Mouse (Mus musculus) hematopoietic stem cell, adult 5-6 weeks (primary cell): ENCODE data around the gene E4f1. TPM values are rescaled to one million over a fixed set of nuclear protein-coding genes. Genes with fewer than 3 reads are reported as not detected.
"Not testable (repeated sequence)": the region's sequence is repeated elsewhere in the genome, so short reads cannot be mapped to it uniquely, and the experiment has no call there.

Experiments
- ATAC-seq, 2 experiments: fragments of 125-278 bp in 1 of 2; replicated peaks in 1 of 2; 2 replicates each; pipeline ENCODE4 v1.8.0; 2016 to 2017; ENCODE audit warnings: inconsistent platforms in 2 of 2, mild to moderate bottlenecking in 2 of 2, moderate number of reproducible peaks in 2 of 2, low read depth in 1 of 2, moderate TSS enrichment in 1 of 2; ENCODE audit not compliant: low FRiP score in 2 of 2, poor library complexity in 2 of 2, severe bottlenecking in 2 of 2, insufficient read depth in 1 of 2, low TSS enrichment in 1 of 2
- total RNA-seq: library from RNA; stranded (forward); fragments of 172-1452, 232-1000 nt; gene quantifications from 2 replicates; pipeline ENCODE4 v1.2.3, GENCODE M21; 2017

Gene E4f1
- total RNA-seq, 1 experiment from 2014 or later = 22.6 TPM

DNA sequence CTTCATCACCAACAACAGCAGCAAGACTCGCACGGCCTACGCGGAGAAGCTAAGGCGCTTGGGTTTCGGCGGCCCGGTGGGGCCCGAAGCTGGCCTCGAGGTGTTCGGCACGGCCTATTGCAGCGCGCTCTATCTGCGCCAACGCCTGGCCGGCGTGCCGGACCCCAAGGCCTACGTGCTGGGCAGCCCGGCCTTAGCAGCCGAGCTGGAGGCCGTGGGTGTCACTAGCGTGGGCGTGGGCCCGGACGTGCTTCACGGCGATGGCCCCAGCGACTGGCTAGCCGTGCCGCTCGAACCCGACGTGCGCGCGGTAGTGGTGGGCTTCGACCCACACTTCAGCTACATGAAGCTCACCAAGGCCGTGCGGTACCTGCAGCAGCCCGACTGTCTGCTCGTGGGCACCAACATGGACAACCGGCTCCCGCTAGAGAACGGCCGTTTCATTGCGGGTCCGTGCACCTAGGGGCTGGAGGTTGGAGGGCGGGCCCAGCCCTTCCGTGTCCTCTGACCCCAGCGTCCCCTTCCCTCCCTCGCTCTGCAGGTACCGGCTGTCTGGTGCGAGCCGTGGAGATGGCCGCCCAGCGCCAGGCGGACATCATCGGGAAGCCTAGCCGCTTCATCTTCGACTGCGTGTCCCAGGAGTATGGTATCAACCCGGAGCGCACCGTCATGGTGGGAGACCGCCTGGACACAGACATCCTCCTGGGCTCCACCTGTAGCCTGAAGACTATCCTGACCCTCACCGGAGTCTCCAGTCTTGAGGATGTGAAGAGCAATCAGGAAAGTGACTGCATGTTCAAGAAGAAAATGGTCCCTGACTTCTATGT is 801 bp upstream of the E4f1 start:
- ATAC-seq = no peak

GRCm38 (mm10) chr17:24469336-24469909 is 690 bp downstream of the E4f1 start:
- no peak for ATAC-seq

DNA sequence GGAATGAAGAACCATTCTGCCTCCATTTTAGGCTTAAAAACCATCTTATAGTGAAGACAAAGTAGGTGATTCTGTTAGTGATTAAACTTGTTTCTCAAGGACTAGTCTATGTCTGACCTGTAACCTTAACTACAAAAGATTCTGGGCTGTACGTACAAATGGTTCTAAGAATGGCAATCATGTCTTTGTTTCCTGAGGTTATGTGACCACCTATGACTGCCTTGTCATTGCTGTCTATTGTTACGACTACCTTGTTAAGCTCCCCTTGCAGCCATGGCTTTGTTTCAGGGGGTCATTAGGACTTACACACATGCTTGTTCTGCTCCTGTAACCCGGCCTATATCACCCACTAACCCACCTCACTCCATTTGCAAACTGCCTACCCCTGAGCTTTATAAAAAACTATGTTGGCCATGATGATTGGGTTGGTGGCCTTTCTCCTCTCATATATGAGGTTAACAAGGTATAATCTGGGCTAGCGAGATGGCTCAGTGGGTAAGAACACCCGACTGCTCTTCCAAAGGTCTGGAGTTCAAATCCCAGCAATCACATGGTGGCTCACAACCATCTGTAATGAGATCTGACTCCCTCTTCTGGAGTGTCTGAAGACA is 1.4 kb downstream of the E4f1 start:
- ATAC-seq = no peak

GRCm38 (mm10) chr17:24463374-24464133 is 6.6 kb downstream of the E4f1 start:
- peak; percentile 62 to 89 for ATAC-seq

DNA sequence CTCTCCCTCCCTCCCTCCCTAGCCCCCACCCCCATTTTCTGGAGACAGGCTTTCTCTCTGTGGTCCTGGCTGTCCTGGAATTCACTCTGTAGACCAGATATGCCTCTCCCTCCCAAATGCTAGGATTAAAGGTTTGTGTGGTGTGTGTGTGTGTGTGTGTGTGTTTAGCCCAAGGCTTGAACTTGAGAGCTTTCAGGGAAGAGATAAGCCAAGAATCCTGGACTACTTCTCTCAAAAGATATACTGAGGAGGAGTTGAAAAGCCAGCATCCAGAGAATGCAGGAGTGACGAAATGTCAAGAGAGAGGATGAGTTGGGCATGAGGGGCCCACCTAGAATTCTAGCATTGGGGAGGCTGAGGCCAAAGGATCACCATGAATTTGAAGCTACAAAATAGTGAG is 7.2 kb downstream of the E4f1 start:
- no peak for ATAC-seq

- peak; percentile 46 to 58; a peak in 1 of 4 replicates for ATAC-seq
Measured at GRCm38 (mm10) chr17:24461580-24461979, 8.5 kb downstream of the E4f1 start.

GRCm38 (mm10) chr17:24455523-24456206 is 14.4 kb downstream of the E4f1 start:
- not testable (repeated sequence) for ATAC-seq

GRCm38 (mm10) chr17:24454756-24455522 is 15.2 kb downstream of the E4f1 start:
- ATAC-seq = peak; percentile 92 to 95

GRCm38 (mm10) chr17:24454218-24454755 is 15.8 kb downstream of the E4f1 start:
- peak; percentile 1; a peak in 1 of 4 replicates for ATAC-seq

- ATAC-seq = no peak
Measured at GRCm38 (mm10) chr17:24453372-24453771, 16.7 kb downstream of the E4f1 start.

GRCm38 (mm10) chr17:24451220-24451619 is 18.9 kb downstream of the E4f1 start:
- no peak for ATAC-seq

DNA sequence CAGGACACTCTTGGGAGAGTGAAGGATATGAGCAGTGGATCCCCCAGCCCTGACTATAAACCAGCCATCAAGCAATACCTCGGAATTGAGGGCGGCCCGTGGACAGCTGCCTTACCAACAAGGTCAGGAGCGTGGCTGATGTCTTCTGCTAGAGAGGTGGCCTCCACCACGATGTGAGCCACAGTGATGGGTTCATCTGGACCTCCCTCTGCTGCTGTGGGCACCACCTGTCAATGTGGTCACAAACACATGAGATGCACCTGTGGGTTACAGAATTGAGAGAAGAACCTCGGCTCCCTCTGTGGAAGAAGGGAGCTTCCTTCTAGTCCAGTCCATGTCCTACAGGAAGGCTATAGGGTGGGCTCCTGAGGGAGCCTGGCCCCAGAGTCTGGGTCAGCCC is 20.6 kb downstream of the E4f1 start:
- no peak for ATAC-seq

DNA sequence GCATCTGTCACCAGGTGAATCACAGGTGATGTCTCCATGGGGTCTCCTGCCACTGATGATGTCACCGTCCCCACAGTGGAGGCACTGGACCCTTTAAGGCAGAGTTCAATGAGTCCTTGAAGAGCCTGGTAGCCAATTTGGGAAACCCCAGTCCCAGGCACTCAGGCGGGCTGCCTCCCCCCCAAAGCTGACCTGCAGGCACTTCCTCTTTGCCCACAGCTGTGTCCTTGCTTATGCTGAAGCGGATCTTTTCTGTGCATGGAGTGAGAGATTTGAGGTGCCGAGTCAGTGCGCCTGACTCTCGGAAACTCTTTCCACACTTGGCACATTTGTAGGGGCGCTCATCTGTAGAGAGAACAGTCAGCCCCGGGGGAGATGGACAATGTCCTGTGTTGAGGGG is 23.5 kb downstream of the E4f1 start:
- ATAC-seq = peak; percentile 25 to 43

GRCm38 (mm10) chr17:24443409-24443808 is 26.7 kb downstream of the E4f1 start:
- no peak for ATAC-seq

DNA sequence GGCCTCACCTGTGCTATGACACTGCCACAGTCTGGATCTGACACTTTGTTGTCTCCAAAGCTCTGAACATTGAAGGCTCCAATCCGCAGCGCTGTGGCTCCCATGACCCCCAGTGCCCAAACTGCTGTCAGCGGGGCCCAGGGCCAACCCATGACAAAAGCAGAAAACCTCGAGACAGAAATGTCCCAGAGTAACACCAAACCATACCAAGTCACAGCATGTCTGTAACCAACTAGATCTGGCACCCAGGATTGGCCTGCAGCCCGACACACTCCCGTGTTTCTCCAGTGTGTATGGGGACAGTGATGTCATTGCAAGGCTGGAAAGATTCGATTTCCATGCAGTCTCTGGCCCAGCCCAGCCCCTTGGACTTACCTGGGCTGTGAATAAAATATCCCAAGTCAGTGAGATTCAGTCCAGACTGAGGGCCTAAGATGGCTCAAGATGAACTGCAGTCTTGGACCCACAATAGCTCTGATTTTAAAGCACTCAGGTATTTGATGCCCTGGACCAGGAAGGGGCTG is 27.4 kb downstream of the E4f1 start, which contains the start of gene Dnase1l2:
Gene Dnase1l2 (minus strand): TSS at position 474 of the 524 bp plus-strand sequence.
- ATAC-seq = no peak

DNA sequence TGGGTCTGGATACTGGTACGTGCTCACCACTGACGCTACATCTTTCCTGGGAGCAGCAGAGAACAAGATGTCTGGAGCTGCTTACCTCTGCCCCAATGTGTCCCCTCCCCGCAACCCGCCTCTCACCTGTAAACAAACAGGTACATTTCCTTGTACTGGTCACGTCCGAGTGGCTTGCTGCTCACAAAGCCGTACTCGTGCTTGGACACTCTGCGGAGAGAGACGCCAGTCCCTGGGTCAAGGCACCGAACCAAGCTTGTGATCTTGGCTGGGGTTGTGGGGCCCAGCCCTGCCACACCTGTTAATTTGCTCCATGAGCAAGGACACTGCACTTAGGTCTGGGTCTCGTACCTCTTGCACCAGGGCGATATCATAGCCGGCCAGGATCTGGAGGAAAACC is 28.0 kb downstream of the E4f1 start:
- ATAC-seq = no peak
